Mouse (Mus musculus) midbrain, embryonic 12.5 days (tissue): ENCODE results near the gene Myh11. TPM values are rescaled to one million over a fixed set of nuclear protein-coding genes. Genes with fewer than 3 reads are reported as not detected.

ENCODE experiments used
- ATAC-seq: fragments of 200-750 bp; cut with Nextera tagmentation; 2 replicates; pipeline ENCODE4 v1.8.0; 2017; ENCODE audit warnings: low read depth, moderate TSS enrichment, moderate library complexity; ENCODE audit not compliant: low FRiP score
- H3K27ac ChIP-seq: fragments of 300-500 bp; sonication (generic); replicated peaks from 2 replicates; pipeline ENCODE4 v1.5.1; 2016; ENCODE audit warnings: mild to moderate bottlenecking
- H3K27me3 ChIP-seq: fragments of 300-500 bp; sonication (generic); 2 replicates; pipeline ENCODE4 v1.6.1; 2016; ENCODE audit warnings: mild to moderate bottlenecking
- H3K36me3 ChIP-seq: fragments of 300-500 bp; sonication (generic); 2 replicates; pipeline ENCODE4 v1.6.1; 2016
- H3K4me1 ChIP-seq: fragments of 300-500 bp; sonication (generic); 2 replicates; pipeline ENCODE4 v1.6.1; 2016
- H3K4me2 ChIP-seq: fragments of 300-500 bp; sonication (generic); replicated peaks from 2 replicates; pipeline ENCODE4 v1.6.1; 2016; ENCODE audit warnings: mild to moderate bottlenecking, moderate library complexity
- H3K4me3 ChIP-seq: fragments of 300-500 bp; sonication (generic); 2 replicates; pipeline ENCODE4 v1.5.1; 2016; ENCODE audit warnings: mild to moderate bottlenecking
- H3K9ac ChIP-seq: fragments of 300-500 bp; sonication (generic); replicated peaks from 2 replicates; pipeline ENCODE4 v1.6.1; 2016; ENCODE audit warnings: mild to moderate bottlenecking, moderate library complexity
- H3K9me3 ChIP-seq: fragments of 300-500 bp; sonication (generic); 2 replicates; pipeline ENCODE4 v1.6.1; 2016; ENCODE audit warnings: mild to moderate bottlenecking
- WGBS: fragments of 180-500 bp; shearing (Covaris S2); methylation state at CpG from one replicate; pipeline ENCODE4 v1.1.7; 2016; 5-methylcytosine and 5-hydroxymethylcytosine counted together
- polyA plus RNA-seq: library from polyadenylated mRNA; unstranded; fragments of >200 nt; fragmentation: Nextera tagmentation; extraction: Ambion mirVana; gene quantifications from 2 replicates; pipeline ENCODE4 v1.2.1, GENCODE M21; 2016

The Myh11 gene
- polyA plus RNA-seq, 1 experiment from 2014 or later, result 0.45 TPM

DNA sequence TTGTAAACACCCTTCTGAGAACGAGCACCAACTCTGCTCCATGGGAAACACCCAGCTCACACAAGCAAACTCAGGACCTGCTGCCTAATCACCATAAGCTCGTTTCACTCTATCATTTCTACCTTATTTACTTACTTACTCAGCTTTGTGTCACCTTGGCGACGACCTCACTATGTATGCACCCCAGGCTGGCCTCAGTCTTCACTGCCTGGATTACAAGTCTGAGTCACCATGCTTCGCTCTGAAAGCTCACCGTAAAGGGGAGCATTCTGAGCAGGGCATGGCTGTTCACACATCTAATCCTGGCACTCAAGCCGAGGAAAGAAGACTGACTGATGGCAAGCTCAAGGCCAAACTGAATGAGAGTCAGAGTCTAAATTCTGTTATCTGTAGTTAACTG, 12.5 kb upstream of the Myh11 start:
- WGBS, result 62% methylated on average over 7 of the region's 7 CpGs
- no peak overlapping the region for H3K27ac ChIP-seq
- H3K9ac ChIP-seq, result no peak overlapping the region
- no peaks in the 10 kb centered on the region for H3K4me1 ChIP-seq
- H3K4me3 ChIP-seq, result no peak overlapping the region
- H3K9me3 ChIP-seq, result no peaks in the 10 kb centered on the region
- no peak overlapping the region for H3K4me2 ChIP-seq
- ATAC-seq, result 0 out of 2 replicates have a peak, but pooled peaks have one; percentile 27
- peaks cover 81% of the 10 kb centered on the region for H3K36me3 ChIP-seq
- H3K27me3 ChIP-seq, result no peaks in the 10 kb centered on the region

DNA sequence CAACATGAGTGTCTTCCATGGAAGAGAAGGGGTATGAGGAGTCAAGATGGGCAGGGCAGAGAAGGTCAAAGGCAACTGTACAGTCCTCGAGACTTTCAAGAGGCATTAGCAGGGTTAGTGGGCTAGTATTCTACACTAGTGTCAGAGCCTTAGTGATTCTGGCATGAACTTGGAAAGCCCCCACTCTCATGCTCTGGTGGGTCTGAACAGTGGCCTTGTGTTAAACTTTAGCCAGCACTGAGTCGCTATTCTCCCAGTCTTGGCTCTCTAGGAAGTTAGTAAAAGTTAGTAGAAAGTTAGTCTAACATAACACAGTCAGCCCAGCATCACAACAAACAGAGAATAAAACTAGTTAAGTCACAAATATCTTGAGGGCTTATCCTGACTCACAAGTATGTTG, 12.0 kb upstream of the Myh11 start:
- ATAC-seq, result no peak
- Histone ChIP-seq H3K27ac (no peak overlapping the region), H3K4me1 (no peaks in the 10 kb centered on the region), H3K4me3 (no peak overlapping the region), H3K9ac (no peak overlapping the region), H3K36me3 (peaks cover 80% of the 10 kb centered on the region), H3K9me3 (no peaks in the 10 kb centered on the region), H3K27me3 (no peaks in the 10 kb centered on the region), H3K4me2 (no peak overlapping the region)
- WGBS, result 83% methylated on average over 2 of the region's 2 CpGs

DNA sequence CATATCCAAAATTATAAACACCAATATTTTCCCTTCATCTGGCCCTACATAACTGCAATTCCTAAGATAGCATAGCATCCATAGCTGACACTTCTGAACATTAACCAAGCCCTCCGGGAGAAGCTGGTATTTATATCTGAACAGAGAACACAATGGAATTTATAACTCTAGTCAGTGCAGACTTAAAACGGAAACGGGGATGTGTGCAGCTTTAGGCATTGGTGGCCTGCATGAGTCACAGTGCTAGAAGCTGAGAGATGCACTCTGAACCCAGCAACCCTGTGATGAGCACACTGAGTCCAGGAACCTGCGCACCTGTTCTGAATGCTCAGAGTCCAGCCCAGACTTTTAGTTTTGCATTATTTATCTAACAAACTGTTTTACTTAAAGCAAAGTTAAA, 7.3 kb upstream of the Myh11 start:
- Histone ChIP-seq H3K4me2 (no peak overlapping the region), H3K4me1 (no peaks in the 10 kb centered on the region), H3K27me3 (peaks cover 3% of the 10 kb centered on the region; the same call in 1 of the 2 replicates), H3K4me3 (no peak overlapping the region), H3K36me3 (peaks cover 48% of the 10 kb centered on the region), H3K9me3 (no peaks in the 10 kb centered on the region), H3K9ac (no peak overlapping the region), H3K27ac (no peak overlapping the region)
- no peak for ATAC-seq
- 94% methylated on average over 4 of the region's 4 CpGs for WGBS

DNA sequence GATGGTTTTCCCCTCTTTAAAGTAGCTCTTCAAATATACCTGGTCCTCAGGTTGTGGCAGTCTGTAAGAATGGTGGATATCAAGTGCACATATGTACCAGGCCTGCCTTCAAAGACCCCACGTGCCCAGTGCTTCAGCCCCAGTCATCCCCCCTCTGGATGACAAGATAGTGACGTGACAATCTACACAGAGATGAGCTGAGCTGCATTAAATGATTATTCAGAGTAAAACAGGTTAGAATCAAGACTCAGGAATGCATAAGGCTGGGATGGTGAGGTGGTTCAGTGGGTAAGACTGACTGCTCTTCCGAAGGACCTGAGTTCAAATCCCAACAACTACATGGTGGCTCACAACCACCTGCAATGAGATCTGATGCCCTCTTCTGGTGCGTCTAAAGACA, 6.6 kb upstream of the Myh11 start:
- Histone ChIP-seq H3K27ac (no peak overlapping the region), H3K9me3 (no peaks in the 10 kb centered on the region), H3K9ac (no peak overlapping the region), H3K36me3 (peaks cover 41% of the 10 kb centered on the region), H3K4me1 (no peaks in the 10 kb centered on the region), H3K4me2 (no peak overlapping the region), H3K27me3 (peaks cover 8% of the 10 kb centered on the region), H3K4me3 (no peak overlapping the region)
- WGBS, result 96% methylated on average over 4 of the region's 4 CpGs
- no peak for ATAC-seq

DNA sequence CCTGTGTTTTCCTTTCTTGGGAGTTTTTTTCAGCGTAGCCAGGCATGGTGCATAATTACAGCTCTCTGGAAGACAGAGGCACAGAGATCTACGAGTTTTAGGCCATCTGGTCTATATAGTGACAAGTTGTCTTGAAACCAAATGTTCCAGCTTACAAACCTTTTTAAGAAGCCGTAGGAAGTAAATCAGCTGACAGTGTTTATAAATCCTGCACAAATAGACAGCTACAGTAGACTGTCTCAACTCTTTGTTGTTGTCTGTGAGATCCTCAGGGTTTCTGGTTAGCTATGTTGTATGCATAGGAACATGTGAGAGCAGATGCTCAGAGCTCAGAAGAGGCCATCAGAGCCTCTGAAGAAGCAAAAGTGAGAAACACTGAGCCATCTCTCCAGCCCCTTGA, 6.0 kb upstream of the Myh11 start:
- peaks cover 14% of the 10 kb centered on the region for H3K27me3 ChIP-seq
- no peak for ATAC-seq
- peaks cover 3% of the 10 kb centered on the region for H3K4me1 ChIP-seq
- H3K9ac ChIP-seq, result no peak overlapping the region
- peaks cover 35% of the 10 kb centered on the region for H3K36me3 ChIP-seq
- H3K4me3 ChIP-seq, result no peak overlapping the region
- H3K4me2 ChIP-seq, result no peak overlapping the region
- WGBS, result 95% methylated on average over 3 of the region's 3 CpGs
- no peaks in the 10 kb centered on the region for H3K9me3 ChIP-seq
- no peak overlapping the region for H3K27ac ChIP-seq

DNA sequence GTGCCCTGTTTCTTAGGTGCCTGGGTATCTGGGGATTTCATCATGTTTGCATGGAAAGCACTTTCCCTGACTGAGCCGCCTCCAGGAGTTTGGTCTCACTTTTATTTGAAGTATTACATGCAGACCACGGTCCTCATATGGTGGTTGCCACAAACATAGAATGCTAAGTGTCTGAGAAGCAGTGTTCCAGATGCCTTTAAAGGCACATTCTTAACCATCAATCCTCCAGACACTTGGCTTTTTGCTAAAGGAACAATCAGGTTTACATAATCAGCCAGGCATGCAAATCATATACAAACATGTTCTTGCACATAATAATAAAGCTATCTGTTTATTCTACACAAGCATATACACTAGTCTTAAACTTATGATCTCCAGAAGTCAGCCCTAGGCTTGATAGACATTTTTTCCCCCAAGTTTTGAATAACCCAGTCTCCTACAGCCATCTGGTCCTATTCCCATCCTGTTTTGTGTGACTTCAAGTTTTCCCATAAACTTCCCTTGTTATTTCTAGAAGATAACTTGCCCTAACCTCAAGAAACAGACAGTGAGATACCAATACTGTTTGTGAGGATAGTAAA, 5.5 kb upstream of the Myh11 start:
- peaks cover 19% of the 10 kb centered on the region for H3K27me3 ChIP-seq
- H3K9ac ChIP-seq, result no peak overlapping the region
- H3K36me3 ChIP-seq, result peaks cover 30% of the 10 kb centered on the region
- no peaks in the 10 kb centered on the region for H3K9me3 ChIP-seq
- ATAC-seq, result no peak
- H3K4me3 ChIP-seq, result no peak overlapping the region
- H3K27ac ChIP-seq, result no peak overlapping the region
- WGBS, result 77% methylated on average over 2 of the region's 2 CpGs
- no peak overlapping the region for H3K4me2 ChIP-seq
- H3K4me1 ChIP-seq, result peaks cover 7% of the 10 kb centered on the region

DNA sequence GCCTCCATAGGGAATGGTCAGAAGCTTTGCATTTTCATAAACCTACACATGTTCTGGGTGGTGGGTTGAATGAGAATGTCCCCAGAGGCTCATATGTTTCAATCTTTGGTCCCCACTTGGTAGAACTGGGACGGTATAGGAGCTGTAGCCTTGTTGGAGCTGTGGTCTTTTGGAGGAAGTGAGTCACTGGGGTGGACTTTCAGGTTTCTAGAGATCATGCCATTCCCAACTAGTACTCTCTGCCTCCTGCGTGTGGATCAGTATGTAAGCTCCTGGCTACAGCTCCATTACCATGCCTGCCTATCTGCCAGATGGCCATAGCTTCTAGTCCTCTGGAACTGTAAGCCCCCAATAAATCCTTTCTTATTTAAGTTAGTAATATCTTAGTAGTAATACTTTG, 4.1 kb upstream of the Myh11 start:
- Histone ChIP-seq H3K4me1 (peaks cover 10% of the 10 kb centered on the region), H3K27ac (no peak overlapping the region), H3K27me3 (peaks cover 27% of the 10 kb centered on the region), H3K9ac (no peak overlapping the region), H3K36me3 (peaks cover 20% of the 10 kb centered on the region), H3K9me3 (no peaks in the 10 kb centered on the region), H3K4me2 (no peak overlapping the region), H3K4me3 (no peak overlapping the region)
- 83% methylated on average over 2 of the region's 2 CpGs for WGBS
- no peak for ATAC-seq

DNA sequence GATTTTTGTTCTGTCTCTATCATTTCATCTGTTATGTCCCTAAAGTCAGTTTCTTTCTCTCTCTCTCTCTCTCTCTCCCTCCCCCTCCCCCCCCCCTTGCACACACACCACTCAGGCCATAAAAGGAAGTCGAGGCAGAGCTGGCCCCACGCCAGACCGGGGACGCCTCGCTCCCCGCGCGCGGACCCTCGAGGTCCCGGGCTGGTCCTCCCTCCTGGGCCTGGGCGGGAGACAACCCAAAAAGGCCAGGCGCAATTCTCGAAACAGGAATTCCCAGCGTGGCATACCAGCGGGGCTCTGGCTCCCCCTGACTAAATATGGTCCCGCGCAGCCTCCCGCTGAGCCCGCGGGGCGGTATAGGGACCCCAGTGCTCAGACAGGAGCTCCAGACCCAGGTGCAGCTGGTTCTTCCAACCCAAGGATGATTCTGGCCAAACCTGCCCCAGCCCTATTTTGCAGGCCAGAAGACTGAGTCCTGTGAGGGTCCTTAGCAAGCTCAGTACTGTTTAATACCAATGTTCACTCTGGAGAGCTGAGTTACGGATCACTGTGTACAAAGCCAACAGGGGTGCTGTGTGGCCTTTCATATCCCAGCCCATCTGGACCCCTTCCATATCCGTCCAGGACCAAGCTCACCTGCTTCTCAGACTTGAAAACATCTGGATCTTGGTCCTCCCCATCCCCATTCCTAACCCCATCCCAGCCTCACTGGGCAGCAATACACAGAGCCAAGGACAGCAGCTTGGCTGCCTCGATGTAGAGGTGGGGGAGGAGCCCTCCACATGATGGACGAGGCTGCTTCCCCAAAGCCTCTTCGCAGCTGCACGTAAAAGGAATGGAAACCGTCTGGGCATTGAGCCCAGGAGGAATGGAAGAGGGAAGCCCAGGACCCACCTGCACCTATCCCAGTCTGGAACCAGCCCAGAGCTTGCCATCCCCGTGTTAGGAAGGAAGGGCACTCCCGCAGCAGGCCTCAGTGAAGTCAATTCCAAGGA, 1.3 kb upstream of the Myh11 start:
- 0 out of 2 replicates have a peak, but pooled peaks have one; percentile 44 for ATAC-seq
- Histone ChIP-seq H3K4me3 (peak overlapping the region; percentile 19), H3K27ac (no peak overlapping the region), H3K4me1 (peaks cover 10% of the 10 kb centered on the region), H3K27me3 (peaks cover 27% of the 10 kb centered on the region), H3K4me2 (peak overlapping the region; percentile 44), H3K9me3 (no peaks in the 10 kb centered on the region), H3K36me3 (no peaks in the 10 kb centered on the region), H3K9ac (no peak overlapping the region)
- 16% methylated on average over 31 of the region's 31 CpGs for WGBS

DNA sequence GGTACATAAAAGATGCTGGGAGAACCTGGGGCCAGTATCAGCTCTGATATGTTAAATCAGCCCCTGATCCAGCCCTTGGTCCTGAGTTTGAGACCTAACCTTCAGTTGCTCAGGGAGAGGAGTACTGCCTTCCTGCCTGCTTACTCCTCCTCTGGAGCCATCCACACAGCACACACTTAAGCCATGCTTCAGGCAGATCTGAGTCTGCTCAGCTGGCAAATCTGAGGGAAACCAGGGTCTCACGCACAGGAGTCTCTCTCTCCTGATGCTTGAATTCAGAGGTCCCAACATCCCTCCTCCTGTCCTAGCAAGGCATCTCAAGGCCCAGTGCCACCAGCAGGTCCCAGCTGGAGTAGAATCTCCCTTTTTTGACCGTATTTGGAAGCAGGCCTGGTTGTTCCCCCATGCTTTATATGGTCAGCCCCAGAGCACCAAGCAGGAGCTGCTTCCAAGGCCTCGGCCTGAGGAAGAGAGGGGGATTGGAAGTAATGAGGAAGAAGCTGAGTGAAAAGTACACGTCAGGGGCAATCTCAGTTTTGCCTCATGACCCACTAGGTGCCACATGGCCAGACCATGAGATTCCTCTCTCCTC, 18.7 kb downstream of the Myh11 start:
- no peaks in the 10 kb centered on the region for H3K27me3 ChIP-seq
- no peak overlapping the region for H3K27ac ChIP-seq
- H3K4me3 ChIP-seq, result no peak overlapping the region
- no peak overlapping the region for H3K4me2 ChIP-seq
- 82% methylated on average over 4 of the region's 4 CpGs for WGBS
- no peaks in the 10 kb centered on the region for H3K9me3 ChIP-seq
- no peaks in the 10 kb centered on the region for H3K36me3 ChIP-seq
- no peaks in the 10 kb centered on the region for H3K4me1 ChIP-seq
- no peak for ATAC-seq
- no peak overlapping the region for H3K9ac ChIP-seq

DNA sequence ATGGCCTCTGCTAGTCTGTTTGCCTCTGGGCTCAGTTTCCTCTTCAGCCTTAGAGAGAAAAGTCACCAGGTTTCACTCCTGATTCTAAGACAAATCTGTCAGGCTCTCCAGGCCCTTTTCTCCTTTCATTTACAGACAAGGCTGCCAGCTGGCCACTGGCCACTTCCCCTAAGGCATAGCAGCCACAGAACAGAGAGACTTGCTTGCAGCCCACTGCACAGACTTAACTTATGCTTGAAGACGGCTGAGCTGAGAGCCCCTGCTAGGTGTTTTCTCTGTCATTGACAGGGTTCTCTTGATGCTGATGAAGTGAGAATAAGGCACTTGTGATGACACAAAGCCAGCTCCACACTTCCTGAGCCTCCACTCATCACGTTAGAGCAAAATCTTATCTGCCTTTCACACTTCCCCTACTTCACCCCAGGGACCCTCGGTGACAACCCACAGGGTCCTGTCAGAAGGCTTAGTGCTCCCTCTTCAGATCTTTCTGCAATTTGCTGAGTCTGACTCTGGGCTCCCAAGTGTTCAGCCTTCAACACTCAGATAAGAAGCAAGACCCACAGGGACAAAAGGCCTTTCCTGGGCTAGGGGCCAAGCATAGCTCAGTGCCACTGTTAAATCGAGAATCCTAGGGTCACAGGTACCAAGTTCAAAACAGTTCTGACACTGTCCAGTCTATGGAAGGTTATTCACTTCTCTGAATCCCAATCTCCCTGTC, 25.8 kb downstream of the Myh11 start:
- H3K27ac ChIP-seq, result no peak overlapping the region
- no peak for ATAC-seq
- H3K9ac ChIP-seq, result no peak overlapping the region
- 58% methylated on average over 4 of the region's 4 CpGs for WGBS
- H3K4me2 ChIP-seq, result no peak overlapping the region
- no peaks in the 10 kb centered on the region for H3K4me1 ChIP-seq
- no peaks in the 10 kb centered on the region for H3K9me3 ChIP-seq
- no peaks in the 10 kb centered on the region for H3K36me3 ChIP-seq
- no peak overlapping the region for H3K4me3 ChIP-seq
- H3K27me3 ChIP-seq, result no peaks in the 10 kb centered on the region

DNA sequence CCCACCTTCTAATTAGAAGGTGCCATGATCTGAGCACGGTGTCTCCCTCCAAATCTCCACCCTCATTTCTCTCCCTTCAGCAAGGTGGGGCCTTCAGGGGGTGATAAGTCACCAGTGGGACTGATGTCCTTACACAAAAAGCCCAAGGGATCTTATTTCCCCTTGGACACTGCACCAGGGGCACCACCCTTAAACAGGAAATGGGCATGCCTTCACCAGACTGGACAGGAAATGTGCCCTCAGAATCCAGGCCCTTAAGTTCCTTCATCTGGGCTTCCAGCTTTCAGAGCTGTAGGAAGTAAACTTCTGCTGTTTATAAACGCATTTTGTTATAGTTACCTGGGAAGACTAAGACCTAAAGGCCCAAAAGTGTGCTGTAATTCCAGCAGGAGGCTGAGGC, 26.7 kb downstream of the Myh11 start:
- Histone ChIP-seq H3K9ac (no peak overlapping the region), H3K4me3 (no peak overlapping the region), H3K27me3 (no peaks in the 10 kb centered on the region), H3K4me2 (no peak overlapping the region), H3K9me3 (no peaks in the 10 kb centered on the region), H3K36me3 (no peaks in the 10 kb centered on the region), H3K4me1 (no peaks in the 10 kb centered on the region), H3K27ac (no peak overlapping the region)
- 94% methylated on average over 2 of the region's 2 CpGs for WGBS
- ATAC-seq, result no peak

DNA sequence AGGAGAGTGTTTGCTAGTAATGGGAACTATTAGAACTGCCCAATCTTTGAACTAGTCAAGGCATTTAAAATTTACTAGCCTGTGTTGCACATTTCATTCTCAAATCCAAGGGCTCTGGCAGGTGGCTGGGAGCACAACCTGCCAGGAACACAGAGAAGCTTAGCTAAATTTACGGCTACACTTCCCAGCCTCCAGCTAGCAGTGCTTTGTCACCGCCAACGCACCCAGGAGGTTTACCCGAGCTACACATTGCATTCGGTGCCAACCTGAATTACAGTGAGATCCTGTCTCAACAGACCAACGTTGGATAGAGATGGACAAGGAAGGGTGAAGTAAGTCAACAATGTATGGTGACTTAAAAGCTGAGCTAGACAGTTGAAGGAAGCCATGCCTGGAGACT, 27.9 kb downstream of the Myh11 start:
- ATAC-seq, result no peak
- Histone ChIP-seq H3K27ac (no peak overlapping the region), H3K9ac (no peak overlapping the region), H3K9me3 (no peaks in the 10 kb centered on the region), H3K27me3 (no peaks in the 10 kb centered on the region), H3K36me3 (no peaks in the 10 kb centered on the region), H3K4me3 (no peak overlapping the region), H3K4me1 (no peaks in the 10 kb centered on the region), H3K4me2 (no peak overlapping the region)
- 92% methylated on average over 6 of the region's 6 CpGs for WGBS
